Mouse (Mus musculus) liver, embryonic 14.5 days (tissue): Measurements from ENCODE around the gene Fam129a. TPM values are rescaled to one million over a fixed set of nuclear protein-coding genes. Genes with fewer than 3 reads are reported as not detected.

Source experiments
- ATAC-seq: fragments of 200-750 bp; cut with Nextera tagmentation; 2 replicates; pipeline ENCODE4 v1.8.0; 2017; ENCODE audit warnings: moderate number of reproducible peaks, mild to moderate bottlenecking, moderate library complexity; ENCODE audit not compliant: insufficient read depth
- DNase-seq, 3 experiments: peaks; one replicate each; pipeline ENCODE4 v3.0.0-alpha.2; 2012 to 2013; ENCODE audit warnings: low read depth in 3 of 3, low spot score in 3 of 3
- H3K27ac ChIP-seq: fragments of 300-500 bp; sonication (generic); 2 replicates; pipeline ENCODE4 v1.5.1; 2014; ENCODE audit warnings: moderate library complexity, mild to moderate bottlenecking, control low read depth, inconsistent platforms
- H3K27me3 ChIP-seq: fragments of 300-500 bp; sonication (generic); 2 replicates; pipeline ENCODE4 v1.6.1; 2014; ENCODE audit warnings: mild to moderate bottlenecking, low read length, moderate library complexity; ENCODE audit not compliant: control insufficient read depth, insufficient read depth
- H3K36me3 ChIP-seq: fragments of 300-500 bp; sonication (generic); replicated peaks from 2 replicates; pipeline ENCODE4 v1.6.1; 2014; ENCODE audit warnings: low read depth; ENCODE audit not compliant: control insufficient read depth, insufficient read depth
- H3K4me1 ChIP-seq, 2 experiments: fragments of 200-500 bp in 1 of 2; fragments of 300-500 bp in 1 of 2; sonication (generic) in 1 of 2; replicated peaks; 2 replicates each; pipeline ENCODE4 v1.6.1; 2012 to 2014; ENCODE audit warnings: antibody characterized with exemption in 1 of 2, inconsistent platforms in 1 of 2, low read length in 1 of 2; ENCODE audit not compliant: control insufficient read depth in 2 of 2, insufficient read depth in 2 of 2
- H3K4me2 ChIP-seq: fragments of 300-500 bp; sonication (generic); 2 replicates; pipeline ENCODE4 v1.6.1; 2014; ENCODE audit warnings: low read depth, mild to moderate bottlenecking, control low read depth, moderate library complexity
- H3K4me3 ChIP-seq, 2 experiments: fragments of 200-500 bp in 1 of 2; fragments of 300-500 bp in 1 of 2; sonication (generic) in 1 of 2; 2 replicates each; pipeline ENCODE4 v1.5.1; 2012 to 2014; ENCODE audit warnings: low read depth in 2 of 2, low read length in 2 of 2, mild to moderate bottlenecking in 2 of 2, control low read depth in 1 of 2, inconsistent platforms in 1 of 2, moderate library complexity in 1 of 2; ENCODE audit not compliant: insufficient read depth in 1 of 2
- H3K9ac ChIP-seq: fragments of 300-500 bp; sonication (generic); replicated peaks from 2 replicates; pipeline ENCODE4 v1.6.1; 2014; ENCODE audit warnings: mild to moderate bottlenecking, control low read depth, moderate library complexity
- H3K9me3 ChIP-seq: fragments of 300-500 bp; sonication (generic); 2 replicates; pipeline ENCODE4 v1.6.1; 2016; ENCODE audit warnings: low read length, mixed read lengths; ENCODE audit not compliant: control insufficient read depth
- CTCF ChIP-seq: IDR thresholded peaks from 2 replicates; pipeline ENCODE4 v1.5.1; 2016; ENCODE audit warnings: antibody characterized with exemption, low read depth, control low read depth
- EP300 ChIP-seq: IDR thresholded peaks from 2 replicates; pipeline ENCODE4 v1.6.1; 2016; ENCODE audit warnings: antibody characterized with exemption, low read depth
- WGBS: fragments of 180-500 bp; shearing (Covaris S2); extraction: QIAGEN DNeasy Blood & Tissue Kit; methylation state at CpG from one replicate; pipeline ENCODE4 v1.1.7; 2014; ENCODE audit not compliant: insufficient replicate concordance; 5-methylcytosine and 5-hydroxymethylcytosine counted together
- polyA plus RNA-seq, 2 experiments: library from polyadenylated mRNA; depleted of rRNA in 1 of 2; stranded (reverse) in 1 of 2; unstranded in 1 of 2; fragments of >200 nt; fragmentation: Nextera tagmentation in 1 of 2; extraction: Ambion mirVana in 1 of 2; gene quantifications; 2 replicates each; pipeline versions ENCODE4 v1.2.1 to v1.2.3; 2012 to 2014

Fam129a gene
- polyA plus RNA-seq, 2 experiments: 1.5 to 3.4 TPM

GRCm38 (mm10) chr1:151580200-151580982 lies 9.4 kb downstream of the Fam129a start:
- no peak for TF ChIP-seq CTCF
- no peak for TF ChIP-seq EP300
- Histone ChIP-seq H3K9ac (no peak overlapping the region), H3K36me3 (no peaks in the 10 kb centered on the region), H3K27ac (no peak overlapping the region), H3K27me3 (no peaks in the 10 kb centered on the region), H3K9me3 (no peaks in the 10 kb centered on the region), H3K4me2 (no peak overlapping the region), H3K4me3 (no peak overlapping the region), H3K4me1 (peaks cover 0 to 5% of the 10 kb centered on the region in 2 experiments; a peak in 2 of 4 replicates)
- 66% methylated on average over 8 of the region's 8 CpGs for WGBS
- no peak for DNase-seq
- ATAC-seq: no peak

GRCm38 (mm10) chr1:151581454-151581853 lies 10.5 kb downstream of the Fam129a start:
- H3K27ac ChIP-seq: no peak overlapping the region
- ATAC-seq (no peak), DNase-seq (no peak)
- TF ChIP-seq EP300 (no peak), CTCF (no peak)
- no peaks in the 10 kb centered on the region for H3K27me3 ChIP-seq
- H3K36me3 ChIP-seq: no peaks in the 10 kb centered on the region
- H3K9me3 ChIP-seq: no peaks in the 10 kb centered on the region
- no peak overlapping the region for H3K4me3 ChIP-seq
- peaks cover 0 to 5% of the 10 kb centered on the region in 2 experiments; a peak in 2 of 4 replicates for H3K4me1 ChIP-seq
- H3K9ac ChIP-seq: no peak overlapping the region
- WGBS: 52% methylated on average over 6 of the region's 6 CpGs
- H3K4me2 ChIP-seq: no peak overlapping the region

GRCm38 (mm10) chr1:151581977-151582376 lies 11.0 kb downstream of the Fam129a start:
- H3K27ac ChIP-seq: no peak overlapping the region
- no peak overlapping the region for H3K4me3 ChIP-seq
- DNase-seq (no peak), ATAC-seq (no peak)
- H3K27me3 ChIP-seq: no peaks in the 10 kb centered on the region
- H3K4me2 ChIP-seq: no peak overlapping the region
- no peaks in the 10 kb centered on the region for H3K9me3 ChIP-seq
- H3K4me1 ChIP-seq: peaks cover 0 to 5% of the 10 kb centered on the region in 2 experiments; a peak in 2 of 4 replicates
- H3K36me3 ChIP-seq: no peaks in the 10 kb centered on the region
- 38% methylated on average over 4 of the region's 4 CpGs for WGBS
- no peak for TF ChIP-seq CTCF
- TF ChIP-seq EP300: no peak
- H3K9ac ChIP-seq: no peak overlapping the region

DNA sequence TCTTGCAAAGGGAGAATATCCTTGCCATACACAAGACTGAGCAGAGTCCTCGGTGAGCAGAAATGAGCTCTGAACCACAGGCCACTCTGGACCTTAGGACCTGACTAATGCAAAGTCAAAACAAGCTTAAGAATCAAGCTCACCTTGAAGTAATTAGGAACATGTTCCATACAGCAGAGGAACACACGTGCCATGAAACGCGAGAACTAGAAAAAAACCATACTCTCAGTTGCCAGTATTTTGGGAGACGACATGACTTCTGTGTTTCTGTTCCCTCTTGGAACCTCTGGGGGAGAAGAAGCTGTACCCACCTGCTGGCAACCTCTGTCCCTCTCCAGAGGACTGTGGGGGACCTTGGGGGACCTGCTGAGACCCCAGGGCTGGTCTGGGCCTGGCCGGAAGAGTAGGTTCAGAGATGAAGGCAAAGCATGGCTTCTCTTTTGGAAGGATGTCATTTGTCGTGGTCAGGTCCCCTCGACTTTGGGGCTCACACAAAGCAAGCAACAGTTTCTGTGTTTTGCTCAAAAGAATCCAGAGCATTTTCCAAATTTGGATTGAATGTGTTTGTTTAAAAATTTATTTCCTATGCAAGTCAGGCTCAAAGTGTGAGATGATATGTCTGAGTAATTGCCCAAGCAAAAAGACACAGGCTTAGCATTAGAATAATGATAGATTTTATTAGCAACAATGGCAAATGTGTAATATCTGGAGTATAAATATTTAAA lies 12.6 kb downstream of the Fam129a start:
- no peaks in the 10 kb centered on the region for H3K9me3 ChIP-seq
- DNase-seq (no peak), ATAC-seq (no peak)
- TF ChIP-seq CTCF (no peak), EP300 (no peak)
- H3K27me3 ChIP-seq: no peaks in the 10 kb centered on the region
- H3K27ac ChIP-seq: no peak overlapping the region
- H3K4me1 ChIP-seq: peaks cover 0 to 5% of the 10 kb centered on the region in 2 experiments; a peak in 2 of 4 replicates
- WGBS: 66% methylated on average over 8 of the region's 8 CpGs
- no peak overlapping the region for H3K4me2 ChIP-seq
- no peaks in the 10 kb centered on the region for H3K36me3 ChIP-seq
- no peak overlapping the region for H3K9ac ChIP-seq
- no peak overlapping the region for H3K4me3 ChIP-seq

GRCm38 (mm10) chr1:151584182-151584471 lies 13.1 kb downstream of the Fam129a start:
- Histone ChIP-seq H3K9me3 (no peaks in the 10 kb centered on the region), H3K4me3 (no peak overlapping the region), H3K27ac (no peak overlapping the region), H3K27me3 (no peaks in the 10 kb centered on the region), H3K36me3 (no peaks in the 10 kb centered on the region), H3K9ac (no peak overlapping the region), H3K4me1 (peaks cover 0 to 2% of the 10 kb centered on the region in 2 experiments; a peak in 1 of 4 replicates), H3K4me2 (no peak overlapping the region)
- ATAC-seq (no peak), DNase-seq (no peak)
- WGBS: 47% methylated on average over 1 of the region's 1 CpGs
- TF ChIP-seq CTCF (no peak), EP300 (no peak)
